Mouse (Mus musculus): ENCODE measurements around the gene Gcgr. TPM values are rescaled to one million over a fixed set of nuclear protein-coding genes. Genes with fewer than 3 reads are reported as not detected.
A peak's percentile ranks its signal among the peaks of the same experiment; 100 is the strongest.

Gene Gcgr
- polyA plus RNA-seq (2014; fragmentation: Nextera tagmentation; extraction: Ambion mirVana): 0.42 and 0.50 TPM in 2 replicates

- ATAC-seq (replicated peaks; ENCODE audit: low FRiP score, low TSS enrichment, low read depth): peak; percentile 50
- Histone ChIP-seq H3K27ac (ENCODE audit: low read depth) (no peak within 1 kb of the TSS), H3K9ac (ENCODE audit: low read length) (peak within 1 kb of the TSS; percentile 41), H3K4me1 (replicated peaks; ENCODE audit: control insufficient read depth, insufficient read depth, low read length) (peaks cover 2% of the 10 kb centered on the region; the same call in 1 of the 2 replicates), H3K4me3 (ENCODE audit: low read depth, low read length) (peak within 1 kb of the TSS; percentile 39), H3K27me3 (replicated peaks; ENCODE audit: control insufficient read depth, insufficient read depth, low read length) (peaks cover 65% of the 10 kb centered on the region), H3K9me3 (ENCODE audit: control insufficient read depth, low read length) (no peaks in the 10 kb centered on the region), H3K4me2 (ENCODE audit: low read length) (peak within 1 kb of the TSS; percentile 84), H3K36me3 (ENCODE audit: control insufficient read depth, insufficient read depth, low read length) (no peaks in the 10 kb centered on the region)
- 9% methylated on average over 52 of the region's 62 CpGs for WGBS
- DNase-seq (ENCODE audit: low spot score): peak; percentile 69
These were observed at the start of gene Gcgr for GRCm38 (mm10) chr11:120530085-120530964. Gene Gcgr, plus strand, starts transcription at chr11:120530699.

DNA sequence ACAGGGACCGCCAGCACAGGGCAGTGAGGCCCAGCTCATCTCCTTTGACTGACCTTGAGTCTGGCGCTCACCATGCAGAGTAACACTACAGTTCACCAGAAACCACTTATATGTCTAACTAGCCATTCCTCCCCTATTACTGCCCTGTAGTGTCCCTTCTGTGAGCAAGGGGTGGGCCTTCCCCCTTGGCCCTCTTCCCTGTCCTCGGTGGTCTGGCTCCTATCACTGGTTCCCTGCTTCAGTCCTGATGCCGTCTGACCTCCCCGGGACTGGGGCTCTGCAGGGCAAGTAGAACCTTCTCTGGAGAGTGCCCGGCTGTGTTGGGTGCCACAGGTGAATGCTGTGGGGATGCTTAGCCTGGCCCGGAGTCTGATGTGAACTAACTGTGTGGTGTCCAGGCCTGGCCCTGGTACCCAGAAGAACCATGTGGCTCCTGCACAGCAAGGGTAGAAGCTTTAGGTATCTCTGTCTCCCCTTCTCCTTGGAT lies 47.0 kb upstream of the Gcgr start:
- ATAC-seq (replicated peaks; ENCODE audit: low FRiP score, low TSS enrichment, low read depth): no peak
- Histone ChIP-seq H3K4me1 (replicated peaks; ENCODE audit: control insufficient read depth, insufficient read depth, low read length) (peaks cover 16% of the 10 kb centered on the region), H3K9ac (ENCODE audit: low read length) (peak overlapping the region; percentile 78), H3K4me3 (ENCODE audit: low read depth, low read length) (peak overlapping the region; percentile 98; the same call in 1 of the 2 replicates), H3K4me2 (ENCODE audit: low read length) (peak overlapping the region; percentile 88), H3K36me3 (ENCODE audit: control insufficient read depth, insufficient read depth, low read length) (peaks cover 82% of the 10 kb centered on the region), H3K9me3 (ENCODE audit: control insufficient read depth, low read length) (no peaks in the 10 kb centered on the region), H3K27me3 (replicated peaks; ENCODE audit: control insufficient read depth, insufficient read depth, low read length) (no peaks in the 10 kb centered on the region), H3K27ac (ENCODE audit: low read depth) (peak overlapping the region; percentile 80; the same call in 1 of the 2 replicates)
- no peak for DNase-seq (ENCODE audit: low spot score)
- WGBS: 85% methylated on average over 7 of the region's 7 CpGs

DNA sequence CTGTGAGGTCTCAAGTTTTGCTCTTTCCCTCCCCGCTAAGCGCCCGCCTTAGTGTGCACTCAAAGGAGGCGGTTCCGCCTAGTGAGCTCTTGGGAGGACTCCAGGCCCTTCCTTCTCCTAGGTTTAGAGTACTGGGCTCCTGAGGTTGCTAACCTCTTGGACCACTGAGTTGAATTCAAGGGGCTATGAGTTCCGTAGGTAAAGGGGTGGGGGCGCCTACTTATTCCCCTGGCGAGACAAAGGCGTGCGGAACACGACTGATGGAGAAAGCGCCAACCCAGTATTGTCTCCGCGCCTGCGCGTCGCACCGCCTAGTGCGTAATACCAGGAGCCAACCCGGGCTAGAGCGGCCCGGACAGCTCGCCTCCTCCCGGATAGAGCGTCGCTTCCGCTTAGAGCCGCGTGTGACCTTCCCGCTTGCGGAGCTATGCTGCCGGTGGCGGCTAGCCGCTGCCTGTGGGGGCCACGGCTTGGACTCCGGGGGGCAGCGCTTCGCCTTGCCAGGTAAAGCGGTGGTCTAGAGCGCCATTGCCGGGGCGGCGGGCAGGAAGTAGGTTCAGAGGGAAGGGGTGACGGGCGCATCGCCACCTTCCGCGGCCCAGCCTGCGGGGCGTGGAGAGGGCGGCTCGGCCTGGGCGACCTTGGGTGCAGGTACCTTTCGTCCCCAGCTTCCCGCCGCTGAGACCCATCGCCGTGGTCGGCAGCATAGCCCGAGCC lies 46.1 kb upstream of the Gcgr start, which contains the start of gene Mrpl12:
Gene Mrpl12, plus strand, starts transcription at position 349 of the 717 bp plus-strand sequence.
- peak; percentile 90 for ATAC-seq (replicated peaks; ENCODE audit: low FRiP score, low TSS enrichment, low read depth)
- Histone ChIP-seq H3K36me3 (ENCODE audit: control insufficient read depth, insufficient read depth, low read length) (peaks cover 76% of the 10 kb centered on the region), H3K27ac (ENCODE audit: low read depth) (peak within 1 kb of the TSS; percentile 80), H3K4me3 (ENCODE audit: low read depth, low read length) (peak within 1 kb of the TSS; percentile 98), H3K27me3 (replicated peaks; ENCODE audit: control insufficient read depth, insufficient read depth, low read length) (no peaks in the 10 kb centered on the region), H3K9ac (ENCODE audit: low read length) (peak within 1 kb of the TSS; percentile 78), H3K9me3 (ENCODE audit: control insufficient read depth, low read length) (no peaks in the 10 kb centered on the region), H3K4me2 (ENCODE audit: low read length) (peak within 1 kb of the TSS; percentile 88), H3K4me1 (replicated peaks; ENCODE audit: control insufficient read depth, insufficient read depth, low read length) (peaks cover 16% of the 10 kb centered on the region)
- WGBS: under 1% methylated on average over 60 of the region's 60 CpGs
- peak; percentile 93 for DNase-seq (ENCODE audit: low spot score)

DNA sequence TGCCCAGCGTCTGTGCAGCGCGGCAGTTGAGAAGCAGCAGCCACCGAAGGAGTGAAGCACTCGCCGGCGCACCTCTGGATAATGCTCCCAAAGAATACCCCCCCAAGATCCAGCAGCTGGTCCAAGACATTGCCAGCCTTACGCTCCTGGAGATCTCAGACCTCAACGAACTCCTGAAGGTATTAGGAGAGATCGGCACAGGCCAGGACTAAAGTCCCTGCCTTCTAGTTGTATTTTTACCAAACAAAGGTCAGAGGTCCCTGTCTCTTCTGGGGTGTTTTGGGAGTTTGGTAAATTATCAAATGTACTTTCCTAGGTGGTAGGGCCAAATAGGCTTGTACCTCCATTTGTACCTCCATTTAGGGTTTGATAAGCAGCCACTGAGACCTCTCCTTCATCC lies 45.2 kb upstream of the Gcgr start:
- H3K4me3 ChIP-seq (ENCODE audit: low read depth, low read length): peak overlapping the region; percentile 98
- H3K36me3 ChIP-seq (ENCODE audit: control insufficient read depth, insufficient read depth, low read length): peaks cover 74% of the 10 kb centered on the region
- no peaks in the 10 kb centered on the region for H3K27me3 ChIP-seq (replicated peaks; ENCODE audit: control insufficient read depth, insufficient read depth, low read length)
- peak overlapping the region; percentile 88 for H3K4me2 ChIP-seq (ENCODE audit: low read length)
- H3K9ac ChIP-seq (ENCODE audit: low read length): peak overlapping the region; percentile 78
- DNase-seq (ENCODE audit: low spot score) (no peak), ATAC-seq (replicated peaks; ENCODE audit: low FRiP score, low TSS enrichment, low read depth) (no peak)
- no peak overlapping the region for H3K27ac ChIP-seq (ENCODE audit: low read depth)
- H3K9me3 ChIP-seq (ENCODE audit: control insufficient read depth, low read length): no peaks in the 10 kb centered on the region
- WGBS: 10% methylated on average over 10 of the region's 10 CpGs
- peaks cover 16% of the 10 kb centered on the region for H3K4me1 ChIP-seq (replicated peaks; ENCODE audit: control insufficient read depth, insufficient read depth, low read length)

GRCm38 (mm10) chr11:120488516-120488915 lies 42.0 kb upstream of the Gcgr start:
- no peaks in the 10 kb centered on the region for H3K27me3 ChIP-seq (replicated peaks; ENCODE audit: control insufficient read depth, insufficient read depth, low read length)
- no peak overlapping the region for H3K27ac ChIP-seq (ENCODE audit: low read depth)
- ATAC-seq (replicated peaks; ENCODE audit: low FRiP score, low TSS enrichment, low read depth): no peak
- no peak overlapping the region for H3K4me2 ChIP-seq (ENCODE audit: low read length)
- no peak overlapping the region for H3K4me3 ChIP-seq (ENCODE audit: low read depth, low read length)
- no peak for DNase-seq (ENCODE audit: low spot score)
- H3K9ac ChIP-seq (ENCODE audit: low read length): no peak overlapping the region
- H3K9me3 ChIP-seq (ENCODE audit: control insufficient read depth, low read length): no peaks in the 10 kb centered on the region
- H3K36me3 ChIP-seq (ENCODE audit: control insufficient read depth, insufficient read depth, low read length): peaks cover 42% of the 10 kb centered on the region
- peaks cover 32% of the 10 kb centered on the region for H3K4me1 ChIP-seq (replicated peaks; ENCODE audit: control insufficient read depth, insufficient read depth, low read length)
- WGBS: 69% methylated on average over 4 of the region's 4 CpGs

DNA sequence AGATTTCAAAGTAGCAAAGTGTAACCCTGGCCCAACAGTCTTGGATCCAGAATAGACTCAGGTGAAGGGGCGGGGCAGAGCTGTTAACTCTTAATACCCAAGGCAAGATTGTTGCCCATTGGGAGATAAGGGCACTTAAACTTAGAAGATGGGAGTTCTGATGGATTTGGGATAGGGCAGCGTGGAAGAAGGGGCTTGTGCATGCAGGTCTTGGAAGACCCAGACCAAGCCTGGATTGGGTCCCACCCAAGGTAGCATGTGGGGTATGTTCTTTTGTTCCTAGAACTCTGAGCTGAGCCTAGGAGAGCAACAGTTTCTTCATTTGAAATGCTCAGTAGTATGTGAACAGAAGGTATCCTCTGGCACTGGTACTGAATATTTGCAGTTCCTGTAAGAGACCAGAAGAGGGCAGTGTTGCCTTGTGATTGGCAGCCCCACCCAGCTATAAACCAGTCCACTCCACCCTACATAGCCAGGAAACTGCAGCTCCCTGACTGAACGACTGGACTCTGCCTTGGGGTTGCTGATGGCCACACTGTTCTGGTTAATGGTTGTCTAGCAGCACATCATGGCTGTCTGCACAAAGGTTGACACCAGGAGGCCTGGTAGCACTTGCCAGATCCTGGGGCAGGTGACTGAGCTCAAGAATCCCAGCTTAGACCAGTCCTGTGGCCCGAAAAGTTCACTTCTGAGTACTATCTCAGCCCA lies 41.3 kb upstream of the Gcgr start:
- Histone ChIP-seq H3K27ac (ENCODE audit: low read depth) (no peak overlapping the region; the same call in 1 of the 2 replicates), H3K4me1 (replicated peaks; ENCODE audit: control insufficient read depth, insufficient read depth, low read length) (peaks cover 29% of the 10 kb centered on the region), H3K36me3 (ENCODE audit: control insufficient read depth, insufficient read depth, low read length) (peaks cover 41% of the 10 kb centered on the region), H3K9ac (ENCODE audit: low read length) (no peak overlapping the region), H3K9me3 (ENCODE audit: control insufficient read depth, low read length) (no peaks in the 10 kb centered on the region), H3K4me3 (ENCODE audit: low read depth, low read length) (no peak overlapping the region), H3K27me3 (replicated peaks; ENCODE audit: control insufficient read depth, insufficient read depth, low read length) (no peaks in the 10 kb centered on the region), H3K4me2 (ENCODE audit: low read length) (no peak overlapping the region)
- DNase-seq (ENCODE audit: low spot score) (peak; percentile 77), ATAC-seq (replicated peaks; ENCODE audit: low FRiP score, low TSS enrichment, low read depth) (peak; percentile 63)
- WGBS: 61% methylated on average over 4 of the region's 4 CpGs

DNA sequence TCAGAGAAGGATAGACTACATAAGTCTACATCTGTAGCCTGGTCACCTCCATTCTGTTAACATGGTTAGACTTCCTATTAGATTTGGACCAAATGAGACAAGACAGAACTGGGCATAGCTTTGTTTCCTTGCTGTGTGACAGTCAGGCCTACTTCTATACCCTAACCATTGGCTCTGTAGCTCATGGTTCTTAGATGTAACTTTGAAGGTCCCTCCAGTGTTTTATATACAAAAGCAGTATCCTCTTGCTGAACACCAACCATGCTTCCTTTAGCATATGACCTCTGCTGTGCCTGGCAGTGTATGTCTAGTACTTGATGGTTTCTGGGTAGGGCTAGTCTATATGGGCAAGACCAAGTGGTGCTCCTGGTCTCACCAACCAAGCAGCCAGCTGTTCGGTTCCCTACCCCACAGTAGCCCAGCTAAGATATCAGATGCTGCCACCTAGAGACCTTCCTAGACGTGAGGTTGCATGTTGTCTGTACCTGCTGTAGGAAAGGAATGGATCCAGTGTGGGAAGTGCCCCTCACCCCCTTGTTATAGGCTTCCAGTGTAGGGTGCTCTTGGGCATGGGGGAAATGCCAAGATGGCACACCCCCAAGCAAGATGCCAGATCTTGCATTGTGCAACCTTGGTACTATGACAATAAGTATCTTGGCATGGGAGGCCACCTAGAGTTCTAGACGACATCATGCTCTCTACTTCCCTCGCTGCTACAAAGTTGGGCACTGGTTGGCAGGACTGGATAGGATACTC lies 40.0 kb upstream of the Gcgr start:
- H3K4me2 ChIP-seq (ENCODE audit: low read length): peak overlapping the region; percentile 91
- DNase-seq (ENCODE audit: low spot score) (no peak), ATAC-seq (replicated peaks; ENCODE audit: low FRiP score, low TSS enrichment, low read depth) (no peak)
- 42% methylated on average over 4 of the region's 4 CpGs for WGBS
- no peak overlapping the region for H3K9ac ChIP-seq (ENCODE audit: low read length)
- H3K27me3 ChIP-seq (replicated peaks; ENCODE audit: control insufficient read depth, insufficient read depth, low read length): no peaks in the 10 kb centered on the region
- no peak overlapping the region for H3K4me3 ChIP-seq (ENCODE audit: low read depth, low read length)
- peaks cover 53% of the 10 kb centered on the region for H3K36me3 ChIP-seq (ENCODE audit: control insufficient read depth, insufficient read depth, low read length)
- peak overlapping the region; percentile 74 for H3K27ac ChIP-seq (ENCODE audit: low read depth)
- peaks cover 25% of the 10 kb centered on the region for H3K4me1 ChIP-seq (replicated peaks; ENCODE audit: control insufficient read depth, insufficient read depth, low read length)
- H3K9me3 ChIP-seq (ENCODE audit: control insufficient read depth, low read length): no peaks in the 10 kb centered on the region

Measured in intestine, embryonic 14.5 days (tissue).